Mouse (Mus musculus) C2C12 (cell line): ENCODE data around the gene Tmem223. TPM values are rescaled to one million over a fixed set of nuclear protein-coding genes. Genes with fewer than 3 reads are reported as not detected.
A peak's percentile ranks its signal among the peaks of the same experiment; 100 is the strongest.

Source experiments
- H3K27me3 ChIP-seq: one replicate; pipeline ENCODE4 v1.6.1; 2011; ENCODE audit not compliant: control insufficient read depth, insufficient read depth, insufficient read length
- H3K36me3 ChIP-seq: one replicate; pipeline ENCODE4 v1.6.1; 2011; ENCODE audit not compliant: control insufficient read depth, insufficient read depth
- H3K4me3 ChIP-seq: one replicate; pipeline ENCODE4 v1.5.1; 2011; ENCODE audit warnings: mild to moderate bottlenecking, control low read depth; ENCODE audit not compliant: poor library complexity, insufficient read depth, severe bottlenecking
- H3K79me2 ChIP-seq: one replicate; pipeline ENCODE4 v1.6.1; 2011; ENCODE audit not compliant: control insufficient read depth, insufficient read depth
- H3K79me3 ChIP-seq: one replicate; pipeline ENCODE4 v1.6.1; 2011; ENCODE audit warnings: low read depth, control low read depth
- H3ac ChIP-seq: one replicate; pipeline ENCODE3; 2011; ENCODE audit warnings: low read depth; ENCODE audit not compliant: control insufficient read depth, insufficient read length
- CEBPB ChIP-seq: IDR thresholded peaks from one replicate; pipeline ENCODE4 v1.6.1; 2011; ENCODE audit warnings: low read depth, mild to moderate bottlenecking, control low read depth, moderate library complexity
- CTCF ChIP-seq: IDR thresholded peaks from one replicate; pipeline ENCODE4 v1.5.1; 2011; ENCODE audit not compliant: control insufficient read depth, insufficient read depth, insufficient read length
- FOSL1 ChIP-seq: IDR thresholded peaks from one replicate; pipeline ENCODE4 v1.8.0; 2011; ENCODE audit warnings: mild to moderate bottlenecking, low read length; ENCODE audit not compliant: poor library complexity, insufficient read depth, severe bottlenecking
- MAX ChIP-seq: IDR thresholded peaks from one replicate; pipeline ENCODE4 v1.6.1; 2011; ENCODE audit warnings: mild to moderate bottlenecking, control low read depth
- MYOD1 ChIP-seq: IDR thresholded peaks from one replicate; pipeline ENCODE4 v1.6.1; 2011; ENCODE audit warnings: low read depth; ENCODE audit not compliant: control insufficient read depth, insufficient read length
- MYOG ChIP-seq: IDR thresholded peaks from one replicate; pipeline ENCODE4 v1.6.1; 2011; ENCODE audit not compliant: control insufficient read depth, insufficient read length; ENCODE audit errors: extremely low read depth
- USF1 ChIP-seq: IDR thresholded peaks from one replicate; pipeline ENCODE4 v1.6.1; 2011; ENCODE audit warnings: low read depth, mild to moderate bottlenecking, control low read depth, moderate library complexity
- microRNA-seq: library from miRNA; unstranded; fragments of <30 nt; microRNA quantifications from one replicate; pipeline ENCODE4, GENCODE M21; 2019; ENCODE audit warnings: borderline microRNAs expressed
- polyA plus RNA-seq: library from polyadenylated mRNA; unstranded; fragments of >200 nt; fragmentation: generic; extraction: Trizol; gene quantifications from one replicate; pipeline ENCODE4 v1.2.1, GENCODE M21; 2012; ENCODE audit warnings: missing spikeins

Tmem223 gene
- polyA plus RNA-seq, 1 experiment = 58.2 TPM

- H3K79me3 ChIP-seq = peaks cover 78% of the 10 kb centered on the region
- no peaks in the 10 kb centered on the region for H3K27me3 ChIP-seq
- H3K4me3 ChIP-seq = peak within 1 kb of the TSS; percentile 99
- H3K79me2 ChIP-seq = peaks cover 88% of the 10 kb centered on the region
- peaks cover 56% of the 10 kb centered on the region for H3K36me3 ChIP-seq
- peak within 1 kb of the TSS; percentile 96 for H3ac ChIP-seq
- TF ChIP-seq MYOD1 (no peak), USF1 (no peak), MYOG (no peak), CEBPB (no peak), MAX (peak; percentile 60)
These were observed 49.0 kb downstream of the Tmem223 start, which contains the start of gene Hnrnpul2 for GRCm38 (mm10) chr19:8819596-8820423. Gene Hnrnpul2, plus strand, starts transcription at chr19:8820010.

- peaks cover 56% of the 10 kb centered on the region for H3K36me3 ChIP-seq
- peak overlapping the region; percentile 99 for H3K4me3 ChIP-seq
- no peaks in the 10 kb centered on the region for H3K27me3 ChIP-seq
- H3K79me2 ChIP-seq = peaks cover 88% of the 10 kb centered on the region
- H3K79me3 ChIP-seq = peaks cover 75% of the 10 kb centered on the region
- TF ChIP-seq MYOG = no peak
- no peak for TF ChIP-seq CEBPB
- no peak for TF ChIP-seq MYOD1
- TF ChIP-seq MAX = no peak
- TF ChIP-seq USF1 = no peak
- TF ChIP-seq CTCF = no peak
- H3ac ChIP-seq = peak overlapping the region; percentile 74
These were observed 49.7 kb downstream of the Tmem223 start for GRCm38 (mm10) chr19:8820424-8820956.

- H3K4me3 ChIP-seq = peak overlapping the region; percentile 99
- H3K36me3 ChIP-seq = peaks cover 57% of the 10 kb centered on the region
- H3K27me3 ChIP-seq = no peaks in the 10 kb centered on the region
- TF ChIP-seq MAX (no peak), MYOG (no peak), USF1 (no peak), CTCF (no peak), FOSL1 (no peak), MYOD1 (no peak), CEBPB (no peak)
- peak overlapping the region; percentile 74 for H3ac ChIP-seq
- H3K79me2 ChIP-seq = peaks cover 81% of the 10 kb centered on the region
- H3K79me3 ChIP-seq = peaks cover 70% of the 10 kb centered on the region
These were observed 50.4 kb downstream of the Tmem223 start for GRCm38 (mm10) chr19:8821146-8821545.

Small RNA genes lying within 50 kb of the gene (microRNA-seq; reads per million reads assigned to microRNA genes)
- gene Mir6992 = 0.12 reads per million

Other genes starting within 250 kb of the Tmem223 start
- not detected for gene Slc22a8, start 179.7 kb upstream of the Tmem223 start, polyA plus RNA-seq
- not detected for gene Slc22a6, start 153.0 kb upstream of the Tmem223 start, polyA plus RNA-seq
- gene Chrm1, start 107.2 kb upstream of the Tmem223 start, polyA plus RNA-seq = not detected
- 207 TPM for gene Slc3a2, start 47.6 kb upstream of the Tmem223 start, polyA plus RNA-seq
- gene Wdr74, start 35.2 kb upstream of the Tmem223 start, polyA plus RNA-seq = 116 TPM
- 1.7 TPM for gene 1700092M07Rik, start 30.3 kb upstream of the Tmem223 start, polyA plus RNA-seq
- 32.9 TPM for gene Stx5a, start 29.6 kb upstream of the Tmem223 start, polyA plus RNA-seq
- gene Nxf1, start 13.9 kb upstream of the Tmem223 start, polyA plus RNA-seq = 78.5 TPM
- 28.7 TPM for gene Tmem179b, start 3.5 kb downstream of the Tmem223 start, polyA plus RNA-seq
- 28.5 TPM for gene Taf6l, start 15.4 kb downstream of the Tmem223 start, polyA plus RNA-seq
- 178 TPM for gene Polr2g, start 27.6 kb downstream of the Tmem223 start, polyA plus RNA-seq
- 3.6 TPM for gene Zbtb3, start 31.6 kb downstream of the Tmem223 start, polyA plus RNA-seq
- gene Ttc9c, start 48.3 kb downstream of the Tmem223 start, polyA plus RNA-seq = 17.7 TPM
- gene Hnrnpul2, start 49.0 kb downstream of the Tmem223 start, polyA plus RNA-seq = 45.5 TPM
- 0.54 TPM for gene AC129217.1, start 58.8 kb downstream of the Tmem223 start, polyA plus RNA-seq
- gene Bscl2, start 66.5 kb downstream of the Tmem223 start, polyA plus RNA-seq = 5.4 TPM
- gene Gng3, start 68.2 kb downstream of the Tmem223 start, polyA plus RNA-seq = 0.20 TPM
- 0.25 TPM for gene Lrrn4cl, start 79.8 kb downstream of the Tmem223 start, polyA plus RNA-seq
- 169 TPM for gene Ubxn1, start 100.5 kb downstream of the Tmem223 start, polyA plus RNA-seq
- gene Uqcc3, start 109.9 kb downstream of the Tmem223 start, polyA plus RNA-seq = 34.4 TPM
- 8.6 TPM for gene Lbhd1, start 112.7 kb downstream of the Tmem223 start, polyA plus RNA-seq
- not detected for gene Gm49403, start 112.9 kb downstream of the Tmem223 start, polyA plus RNA-seq
- 175 TPM for gene 1810009A15Rik, start 117.9 kb downstream of the Tmem223 start, polyA plus RNA-seq
- gene Gm49416, start 117.9 kb downstream of the Tmem223 start, polyA plus RNA-seq = 0.61 TPM
- 48.0 TPM for gene Ints5, start 122.0 kb downstream of the Tmem223 start, polyA plus RNA-seq
- gene Ganab, start 127.1 kb downstream of the Tmem223 start, polyA plus RNA-seq = 117 TPM
- gene B3gat3, start 149.4 kb downstream of the Tmem223 start, polyA plus RNA-seq = 60.1 TPM
- 10.4 TPM for gene Rom1, start 158.4 kb downstream of the Tmem223 start, polyA plus RNA-seq
- 28.7 TPM for gene Eml3, start 158.6 kb downstream of the Tmem223 start, polyA plus RNA-seq
- gene Mta2, start 170.9 kb downstream of the Tmem223 start, polyA plus RNA-seq = 109 TPM
- 24.2 TPM for gene Tut1, start 182.9 kb downstream of the Tmem223 start, polyA plus RNA-seq
- 1,028 TPM for gene Eef1g, start 196.0 kb downstream of the Tmem223 start, polyA plus RNA-seq
- 86.8 TPM for gene Ahnak, start 218.3 kb downstream of the Tmem223 start, polyA plus RNA-seq